Mouse (Mus musculus): ENCODE data around the gene Stxbp6. TPM values are rescaled to one million over a fixed set of nuclear protein-coding genes. Genes with fewer than 3 reads are reported as not detected.

Gene Stxbp6
- total and polyA plus RNA-seq, 3 experiments = not detected

GRCm38 (mm10) chr12:45056372-45056771 lies 18.1 kb downstream of the Stxbp6 start:
- H3K4me2 ChIP-seq (ENCODE audit: insufficient read depth, low read depth, poor library complexity, severe bottlenecking) = no peak overlapping the region
- in situ Hi-C loops (cut with MboI; ENCODE audit: low pct_ligation_motif_present, low pct_unique_long_range_greater_than_20kb, low sequenced_read_pairs) (no loop called here), dilution Hi-C loops (cut with MboI; ENCODE audit: extremely low pct_ligation_motif_present, extremely low pct_unique_long_range_greater_than_20kb, low sequenced_read_pairs) (no loop called here)
- no peak for DNase-seq (ENCODE audit: extremely low read depth)
- no peak for TF ChIP-seq JUND (conservative IDR thresholded peaks at IDR 0.05; ENCODE audit: low read depth, low read length)
- no peak for TF ChIP-seq GABPA (IDR thresholded peaks at IDR 0.05; ENCODE audit: insufficient replicate concordance, low read depth, low read length)
- TF ChIP-seq MAZ (IDR thresholded peaks at IDR 0.05; ENCODE audit: low read depth, low read length) = no peak
- TF ChIP-seq BHLHE40 (IDR thresholded peaks at IDR 0.05; ENCODE audit: low read depth, low read length) = no peak
- TF ChIP-seq IRF4 (IDR thresholded peaks at IDR 0.05; ENCODE audit: low read depth, low read length) = no peak
- no peak for TF ChIP-seq HCFC1 (IDR thresholded peaks at IDR 0.05; ENCODE audit: low read depth, low read length)
- TF ChIP-seq MAX (IDR thresholded peaks at IDR 0.05; ENCODE audit: low read length) = no peak
- TF ChIP-seq CHD2 (IDR thresholded peaks at IDR 0.05; ENCODE audit: low read length) = no peak
- TF ChIP-seq EP300 (IDR thresholded peaks at IDR 0.05; ENCODE audit: low read length) = no peak
- no peak for TF ChIP-seq USF1 (IDR thresholded peaks at IDR 0.05; ENCODE audit: low read depth, low read length)
- no peak for TF ChIP-seq ZMIZ1 (IDR thresholded peaks at IDR 0.05; ENCODE audit: low read depth, low read length)
- no peak for TF ChIP-seq CHD1 (IDR thresholded peaks at IDR 0.05; ENCODE audit: low read depth, low read length)
- no peak for TF ChIP-seq MEF2A (IDR thresholded peaks at IDR 0.05; ENCODE audit: borderline replicate concordance, low read depth, low read length)
- no peak for TF ChIP-seq NRF1 (IDR thresholded peaks at IDR 0.05; ENCODE audit: low read depth, low read length)
- TF ChIP-seq ZKSCAN1 (IDR thresholded peaks at IDR 0.05; ENCODE audit: borderline replicate concordance, low read depth, low read length) = no peak
- H3K79me2 ChIP-seq (replicated peaks; ENCODE audit: control insufficient read depth, extremely low read depth, insufficient read depth, poor library complexity, severe bottlenecking) = no peaks in the 10 kb centered on the region
- H3K36me3 ChIP-seq (replicated peaks in 1 of 2; ENCODE audit: control insufficient read depth in 1 of 2, insufficient read depth in 1 of 2, low read length in 1 of 2) = no peaks in the 10 kb centered on the region
- no peaks in the 10 kb centered on the region for H3K4me1 ChIP-seq (ENCODE audit: control insufficient read depth in 1 of 2, insufficient read depth in 2 of 2)
- H3K9me3 ChIP-seq (replicated peaks; ENCODE audit: low read length) = peaks cover 60% of the 10 kb centered on the region
- no peaks in the 10 kb centered on the region for H3K27me3 ChIP-seq (replicated peaks)
- H3K4me3 ChIP-seq (replicated peaks in 1 of 3; ENCODE audit: low read depth in 2 of 3, low read length in 2 of 3, poor library complexity in 1 of 3) = no peak overlapping the region
- no peak overlapping the region for H3K27ac ChIP-seq (ENCODE audit: insufficient read depth, low read depth)
- H3K9ac ChIP-seq (ENCODE audit: insufficient read depth, low read depth) = no peak overlapping the region

DNA sequence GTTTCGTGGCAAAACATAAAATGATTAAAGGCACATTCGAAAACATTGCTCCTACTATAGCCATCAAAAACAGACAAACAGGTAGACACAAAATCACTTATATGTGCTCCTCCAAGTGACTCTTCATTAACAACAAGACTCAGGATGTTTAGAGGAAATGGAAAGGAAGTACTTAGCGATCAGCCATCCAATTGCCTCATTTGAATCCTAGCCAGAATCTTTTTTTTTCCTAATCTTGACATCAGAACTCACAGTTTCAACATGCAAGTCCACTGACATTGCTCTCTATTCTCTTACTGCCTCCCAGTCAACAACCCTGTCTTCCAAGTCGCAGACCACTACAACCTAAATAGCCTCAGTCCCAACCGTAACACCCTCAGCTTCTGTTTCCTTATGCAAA lies 21.2 kb downstream of the Stxbp6 start:
- Histone ChIP-seq H3K4me2 (ENCODE audit: insufficient read depth, low read depth, poor library complexity, severe bottlenecking) (no peak overlapping the region), H3K4me1 (ENCODE audit: control insufficient read depth in 1 of 2, insufficient read depth in 2 of 2) (no peaks in the 10 kb centered on the region), H3K27me3 (replicated peaks) (no peaks in the 10 kb centered on the region), H3K4me3 (replicated peaks in 1 of 3; ENCODE audit: low read depth in 2 of 3, low read length in 2 of 3, poor library complexity in 1 of 3) (no peak overlapping the region), H3K9me3 (replicated peaks; ENCODE audit: low read length) (peaks cover 50% of the 10 kb centered on the region), H3K36me3 (replicated peaks in 1 of 2; ENCODE audit: control insufficient read depth in 1 of 2, insufficient read depth in 1 of 2, low read length in 1 of 2) (no peaks in the 10 kb centered on the region), H3K9ac (ENCODE audit: insufficient read depth, low read depth) (no peak overlapping the region), H3K79me2 (replicated peaks; ENCODE audit: control insufficient read depth, extremely low read depth, insufficient read depth, poor library complexity, severe bottlenecking) (no peaks in the 10 kb centered on the region), H3K27ac (ENCODE audit: insufficient read depth, low read depth) (no peak overlapping the region)
- in situ Hi-C loops (cut with MboI; ENCODE audit: low pct_ligation_motif_present, low pct_unique_long_range_greater_than_20kb, low sequenced_read_pairs) (no loop called here), dilution Hi-C loops (cut with MboI; ENCODE audit: extremely low pct_ligation_motif_present, extremely low pct_unique_long_range_greater_than_20kb, low sequenced_read_pairs) (no loop called here)
- DNase-seq (ENCODE audit: extremely low read depth) = no peak
- TF ChIP-seq SIN3A (IDR thresholded peaks at IDR 0.05; ENCODE audit: low read length) = no peak
- no peak for TF ChIP-seq ZKSCAN1 (IDR thresholded peaks at IDR 0.05; ENCODE audit: borderline replicate concordance, low read depth, low read length)
- no peak for TF ChIP-seq PAX5 (IDR thresholded peaks at IDR 0.05; ENCODE audit: low read length)
- no peak for TF ChIP-seq CHD2 (IDR thresholded peaks at IDR 0.05; ENCODE audit: low read length)
- TF ChIP-seq TCF12 (IDR thresholded peaks at IDR 0.05; ENCODE audit: low read depth, low read length) = no peak
- no peak for TF ChIP-seq BHLHE40 (IDR thresholded peaks at IDR 0.05; ENCODE audit: low read depth, low read length)
- TF ChIP-seq ELF1 (IDR thresholded peaks at IDR 0.05; ENCODE audit: low read depth, low read length) = no peak
- TF ChIP-seq NELFE (IDR thresholded peaks at IDR 0.05; ENCODE audit: low read depth, low read length) = no peak
- no peak for TF ChIP-seq UBTF (IDR thresholded peaks at IDR 0.05; ENCODE audit: low read depth, low read length)
- no peak for TF ChIP-seq POLR2AphosphoS2 (IDR thresholded peaks at IDR 0.05; ENCODE audit: low read depth, low read length)
- TF ChIP-seq CHD1 (IDR thresholded peaks at IDR 0.05; ENCODE audit: low read depth, low read length) = no peak
- no peak for TF ChIP-seq E2F4 (IDR thresholded peaks at IDR 0.05; ENCODE audit: insufficient replicate concordance, low read depth, low read length)
- TF ChIP-seq EP300 (IDR thresholded peaks at IDR 0.05; ENCODE audit: low read length) = no peak
- TF ChIP-seq MAX (IDR thresholded peaks at IDR 0.05; ENCODE audit: low read length) = no peak
- TF ChIP-seq ZNF384 (IDR thresholded peaks at IDR 0.05; ENCODE audit: low read depth, low read length) = no peak
- TF ChIP-seq MYC (IDR thresholded peaks at IDR 0.05; ENCODE audit: low read depth, low read length) = no peak
- no peak for TF ChIP-seq IRF4 (IDR thresholded peaks at IDR 0.05; ENCODE audit: low read depth, low read length)
- no peak for TF ChIP-seq MAFK (IDR thresholded peaks at IDR 0.05; ENCODE audit: insufficient replicate concordance, low read length)
- no peak for TF ChIP-seq ZMIZ1 (IDR thresholded peaks at IDR 0.05; ENCODE audit: low read depth, low read length)
- TF ChIP-seq MEF2A (IDR thresholded peaks at IDR 0.05; ENCODE audit: borderline replicate concordance, low read depth, low read length) = no peak

Measured in CH12.LX (cell line).